Mouse (Mus musculus): Measurements from ENCODE around the gene Unc45b. TPM values are rescaled to one million over a fixed set of nuclear protein-coding genes. Genes with fewer than 3 reads are reported as not detected.
"Not testable (repeated sequence)": the region's sequence is repeated elsewhere in the genome, so short reads cannot be mapped to it uniquely, and the experiment has no call there.

The Unc45b gene
- total RNA-seq, 2 experiments from 2014 or later, result not detected

DNA sequence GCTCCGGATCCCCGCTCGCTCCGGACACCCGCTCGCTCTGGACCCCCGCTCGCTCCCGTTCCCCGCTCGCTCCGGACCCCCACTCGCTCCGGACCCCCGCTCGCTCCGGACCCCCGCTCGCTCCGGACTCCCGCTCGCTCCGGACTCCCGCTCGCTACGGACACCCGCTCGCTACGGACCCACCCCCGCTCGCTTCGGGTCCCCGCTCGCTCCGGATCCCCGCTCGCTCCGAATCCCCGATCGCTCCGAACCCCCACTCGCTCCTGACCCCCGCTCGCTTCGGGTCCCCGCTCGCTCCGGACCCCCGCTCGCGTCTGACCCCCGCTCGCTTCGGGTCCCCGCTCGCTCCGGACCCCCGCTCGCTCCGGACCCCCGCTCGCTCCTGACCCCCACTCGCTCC lies 20.8 kb downstream of the Unc45b start:
- ATAC-seq (replicated peaks; ENCODE audit: low FRiP score, low TSS enrichment, poor library complexity, severe bottlenecking), result not testable (repeated sequence)

DNA sequence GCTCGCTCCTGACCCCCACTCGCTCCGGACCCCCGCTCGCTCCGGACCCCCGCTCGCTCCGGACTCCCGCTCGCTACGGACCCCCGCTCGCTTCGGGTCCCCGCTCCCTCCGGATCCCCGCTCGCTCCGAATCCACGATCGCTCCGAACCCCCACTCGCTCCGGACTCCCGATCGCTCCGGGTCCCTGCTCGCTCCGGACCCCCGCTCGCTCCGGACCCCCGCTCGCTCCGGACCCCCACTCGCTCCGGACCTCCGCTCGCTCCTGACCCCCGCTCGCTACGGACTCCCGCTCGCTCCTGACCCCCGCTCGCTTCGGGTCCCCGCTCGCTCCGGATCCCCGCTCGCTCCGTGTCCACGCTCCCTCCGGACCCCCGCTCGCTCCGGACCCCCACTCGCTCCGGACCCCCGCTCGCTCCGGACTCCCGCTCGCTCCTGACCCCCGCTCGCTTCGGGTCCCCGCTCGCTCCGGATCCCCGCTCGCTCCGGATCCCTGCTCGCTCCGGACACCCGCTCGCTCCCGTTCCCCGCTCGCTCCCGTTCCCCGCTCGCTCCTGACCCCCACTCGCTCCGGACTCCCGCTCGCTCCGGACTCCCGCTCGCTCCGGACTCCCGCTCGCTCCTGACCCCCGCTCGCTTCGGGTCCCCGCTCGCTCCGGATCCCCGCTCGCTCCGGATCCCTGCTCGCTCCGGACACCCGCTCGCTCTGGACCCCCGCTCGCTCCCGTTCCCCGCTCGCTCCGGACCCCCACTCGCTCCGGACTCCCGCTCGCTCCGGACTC lies 21.5 kb downstream of the Unc45b start:
- not testable (repeated sequence) for ATAC-seq (replicated peaks; ENCODE audit: low FRiP score, low TSS enrichment, poor library complexity, severe bottlenecking)

DNA sequence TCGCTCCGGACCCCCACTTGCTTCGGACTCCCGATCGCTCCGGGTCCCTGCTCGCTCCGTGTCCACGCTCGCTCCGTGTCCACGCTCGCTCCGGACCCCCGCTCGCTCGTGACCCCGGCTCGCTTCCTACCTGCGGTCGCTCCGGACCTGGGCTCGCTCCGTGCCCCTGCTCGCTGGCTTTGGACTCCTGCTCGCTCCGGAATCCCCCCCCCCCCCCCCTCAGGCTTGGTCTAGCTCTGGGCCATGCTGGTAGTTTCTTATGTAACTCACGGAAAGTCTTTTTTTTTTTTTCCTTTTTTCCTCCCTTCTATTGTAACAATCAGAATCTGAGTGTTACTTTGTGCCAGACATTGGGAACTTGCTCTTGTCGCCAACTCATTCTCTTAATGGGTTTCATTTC lies 22.8 kb downstream of the Unc45b start:
- no peak for ATAC-seq (replicated peaks; ENCODE audit: low FRiP score, low TSS enrichment, poor library complexity, severe bottlenecking)

DNA sequence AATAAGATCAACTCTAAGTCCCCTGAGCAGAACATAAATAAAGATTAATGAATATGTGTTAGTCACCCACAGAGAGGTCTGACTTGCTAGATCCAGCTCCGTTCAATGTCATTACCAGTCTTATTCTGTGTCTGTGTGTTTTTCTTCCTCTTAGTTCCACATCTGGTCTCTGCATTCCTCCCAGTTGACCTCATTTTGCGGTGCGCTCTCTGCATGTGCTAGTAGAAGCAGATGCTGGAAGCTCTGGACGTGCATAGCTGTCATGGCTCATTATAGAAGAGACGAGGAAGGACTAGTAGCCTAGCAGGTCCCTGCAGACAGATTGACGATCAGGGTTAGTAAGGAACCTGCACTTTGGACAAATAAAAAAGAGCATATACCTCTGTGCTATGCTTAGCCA lies 33.0 kb downstream of the Unc45b start:
- no peak for ATAC-seq (replicated peaks; ENCODE audit: low FRiP score, low TSS enrichment, poor library complexity, severe bottlenecking)

DNA sequence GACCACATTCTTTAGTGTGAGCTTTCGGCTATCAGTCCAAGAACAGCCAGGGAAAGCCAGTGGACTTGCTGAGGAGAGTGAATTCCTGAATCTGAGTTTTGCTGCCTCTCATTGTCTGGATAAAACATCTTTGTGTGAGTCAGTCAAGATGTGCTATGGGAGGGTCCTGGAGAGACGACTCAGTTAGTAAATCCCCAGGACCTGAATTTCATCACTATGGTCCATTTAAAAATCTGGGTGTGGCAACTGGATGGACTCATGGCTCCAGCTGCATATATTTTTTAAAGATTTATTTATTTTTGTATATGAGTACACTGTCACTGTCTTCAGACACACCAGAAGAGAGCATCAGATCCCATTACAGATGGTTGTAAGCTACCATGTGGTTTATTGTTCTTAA lies 35.3 kb downstream of the Unc45b start:
- ATAC-seq (replicated peaks; ENCODE audit: low FRiP score, low TSS enrichment, poor library complexity, severe bottlenecking), result no peak

DNA sequence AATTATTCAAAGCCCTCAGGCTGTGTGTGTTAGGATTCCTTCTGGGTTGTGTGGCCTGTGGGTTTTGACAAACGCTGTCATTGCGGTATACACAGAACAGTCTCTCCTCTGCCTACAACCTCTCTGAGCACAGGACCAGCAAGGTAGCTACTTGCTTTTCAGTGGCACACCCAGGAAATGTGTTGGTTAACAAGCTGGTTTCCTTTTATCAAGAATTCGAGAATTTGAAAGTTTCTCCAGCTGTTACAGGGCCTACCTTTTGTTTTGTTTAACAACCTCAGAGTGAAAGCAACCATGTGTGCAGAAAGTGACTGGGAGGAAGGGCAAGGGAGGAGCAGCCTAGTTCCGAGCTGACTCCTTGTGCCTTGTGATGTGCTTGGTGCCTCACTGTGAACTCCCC lies 37.1 kb downstream of the Unc45b start:
- ATAC-seq (replicated peaks; ENCODE audit: low FRiP score, low TSS enrichment, poor library complexity, severe bottlenecking), result no peak

DNA sequence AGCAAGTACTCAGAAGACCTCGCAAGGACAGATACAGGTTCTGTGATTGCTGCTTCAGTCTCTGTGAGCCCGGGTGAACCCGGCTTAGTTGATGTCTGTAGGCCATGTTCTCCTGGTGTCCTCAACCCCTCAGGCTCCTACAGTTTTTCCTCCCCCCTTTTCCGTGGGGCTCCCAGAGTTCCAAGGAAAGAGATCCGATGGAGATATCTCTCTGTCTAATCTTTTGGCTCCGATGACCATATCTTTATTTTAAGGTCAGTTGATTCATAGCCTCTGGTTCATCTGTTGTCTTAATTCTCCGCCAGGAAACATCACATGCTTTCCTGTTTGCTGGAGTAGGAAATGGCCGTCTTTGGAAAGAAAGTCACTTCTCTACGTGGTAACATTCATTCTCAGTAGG lies 38.7 kb downstream of the Unc45b start:
- ATAC-seq (replicated peaks; ENCODE audit: low FRiP score, low TSS enrichment, poor library complexity, severe bottlenecking), result no peak

DNA sequence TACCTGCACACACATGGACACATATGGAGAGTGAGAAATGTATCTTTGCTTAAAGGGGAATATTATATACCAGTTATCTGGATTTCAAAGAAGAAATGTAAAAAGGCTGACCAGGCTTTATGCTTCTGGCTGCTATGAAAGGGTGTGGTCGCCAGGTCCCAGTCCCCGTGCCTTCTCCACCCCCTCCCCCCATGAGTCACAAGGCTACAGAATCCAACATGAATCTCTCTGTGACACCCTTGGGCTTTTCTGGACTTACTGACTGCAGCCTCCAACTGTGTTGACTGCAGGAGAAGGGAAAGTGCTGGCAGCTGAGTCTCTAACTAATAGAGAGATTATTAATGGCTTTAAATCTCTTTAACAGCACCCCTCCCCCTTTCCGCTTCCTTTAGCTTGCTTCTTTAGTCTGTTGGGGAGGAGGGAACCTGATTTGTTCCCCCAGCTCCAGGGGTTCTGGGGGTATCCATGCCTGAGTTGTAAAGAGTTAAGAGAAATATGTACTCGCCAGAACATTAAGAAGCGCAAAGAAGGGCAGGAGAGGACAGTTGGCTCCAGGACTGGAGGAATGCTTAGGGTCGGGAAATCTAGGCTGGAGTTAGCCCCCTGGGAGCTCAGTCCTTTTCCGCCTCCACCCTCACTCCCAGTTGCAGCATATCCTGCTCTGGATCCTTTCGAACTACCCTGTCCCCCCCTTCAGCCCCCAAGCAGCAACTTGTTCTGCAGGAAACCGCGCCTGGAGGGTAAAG lies 40.6 kb downstream of the Unc45b start, which contains the start of gene Slfn5:
Gene Slfn5, plus strand, starts transcription at position 614 of the 746 bp plus-strand sequence.
- ATAC-seq (replicated peaks; ENCODE audit: low FRiP score, low TSS enrichment, poor library complexity, severe bottlenecking), result no peak

DNA sequence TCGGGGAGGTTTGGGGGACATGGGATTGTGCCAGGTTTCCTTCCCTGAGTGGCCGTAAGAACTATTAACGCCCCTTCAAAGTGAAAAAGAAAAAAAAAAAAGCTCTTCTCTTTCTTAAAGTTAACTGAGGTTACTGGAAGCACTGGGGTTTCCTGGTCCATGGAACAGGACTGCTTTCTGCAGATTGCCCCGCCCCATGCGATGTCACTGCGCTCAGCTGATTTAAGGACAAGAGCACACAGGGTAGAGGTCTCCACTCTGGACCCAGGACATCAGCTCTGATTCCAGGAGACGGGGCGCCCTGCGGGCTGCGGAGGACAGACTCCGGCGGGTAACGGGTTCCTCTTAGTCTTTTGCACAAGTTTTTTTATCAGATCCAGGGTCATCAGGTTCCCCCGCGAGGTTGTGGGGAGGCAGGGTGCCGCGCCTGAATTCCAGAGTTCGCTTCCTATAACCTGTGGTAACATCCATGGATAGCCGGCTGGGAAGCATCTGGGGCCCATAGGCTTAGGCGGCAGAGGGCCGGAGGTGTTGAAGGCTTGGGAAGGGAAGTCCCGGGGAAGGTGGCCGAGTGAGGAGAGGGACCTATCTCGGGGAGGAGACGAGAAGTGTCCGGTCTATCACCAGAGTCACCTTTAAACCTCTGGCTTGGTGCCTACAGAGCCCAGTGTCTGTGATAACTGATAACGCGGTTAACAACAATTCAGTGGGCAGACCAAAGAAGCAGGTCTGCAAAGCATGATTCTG lies 41.7 kb downstream of the Unc45b start:
- ATAC-seq (replicated peaks; ENCODE audit: low FRiP score, low TSS enrichment, poor library complexity, severe bottlenecking), result peak; percentile 64

DNA sequence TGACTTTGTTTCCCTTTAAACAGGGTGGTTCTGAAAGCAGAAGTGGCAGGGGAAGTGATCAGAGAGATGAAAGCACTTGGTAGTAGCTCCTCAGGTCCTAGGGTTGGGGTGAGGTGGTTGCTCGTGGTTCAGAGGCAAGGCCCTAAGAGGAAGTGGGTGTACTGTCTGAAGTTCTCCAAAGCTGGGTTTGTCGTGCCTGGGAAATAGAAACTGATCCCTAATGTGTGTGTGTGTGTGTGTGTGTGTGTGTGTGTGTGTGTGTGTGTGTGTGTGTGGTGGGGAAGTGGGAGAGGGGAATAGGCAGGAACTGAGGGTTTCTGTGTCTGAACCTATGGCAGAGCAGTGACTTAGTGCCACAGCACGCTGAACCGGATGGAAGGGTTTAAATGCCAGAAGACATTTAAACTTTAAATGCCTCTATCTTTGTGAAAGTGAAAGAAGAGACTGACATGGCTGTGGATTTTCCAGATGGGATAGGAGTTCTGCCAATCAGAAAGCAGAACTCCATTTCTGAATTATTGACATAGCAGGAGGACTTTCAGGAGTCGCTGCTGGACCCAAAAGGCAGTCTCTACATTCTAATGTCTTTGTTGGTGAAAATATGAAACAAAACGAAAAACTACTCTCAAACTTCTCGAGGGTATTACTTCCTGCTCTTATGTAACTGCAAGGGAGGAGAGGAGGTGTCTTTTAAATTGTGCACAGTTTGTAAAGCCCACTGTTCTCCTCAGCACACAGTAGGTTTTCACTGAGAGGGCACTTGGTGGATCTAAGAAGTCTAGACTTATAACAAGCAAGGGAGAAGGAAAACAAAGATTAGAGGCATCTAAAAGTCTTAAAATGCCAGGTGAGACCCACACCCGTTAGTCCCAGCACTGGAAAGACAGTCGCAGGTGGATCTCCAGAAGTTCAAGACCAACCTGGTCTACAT lies 42.5 kb downstream of the Unc45b start:
- ATAC-seq (replicated peaks; ENCODE audit: low FRiP score, low TSS enrichment, poor library complexity, severe bottlenecking), result peak; percentile 63

DNA sequence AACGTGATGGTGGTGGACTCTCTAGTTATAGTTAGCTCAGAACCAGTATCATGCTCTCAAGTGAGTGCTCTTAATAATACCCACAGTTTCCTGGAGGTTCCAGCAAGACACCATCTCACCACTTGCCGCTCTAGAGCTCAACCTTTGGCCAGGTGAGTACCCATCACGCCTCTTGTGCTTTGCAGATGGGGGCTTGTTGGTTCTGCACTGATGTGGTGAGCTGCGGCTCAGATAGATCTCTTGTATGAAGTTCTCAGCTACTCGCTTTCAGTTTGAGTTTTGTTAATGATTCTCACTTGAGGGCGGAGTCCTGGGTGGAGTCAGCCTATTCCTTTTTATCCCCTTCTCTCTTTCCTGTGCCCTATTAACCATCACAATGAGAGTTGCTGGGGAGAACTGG lies 44.3 kb downstream of the Unc45b start:
- no peak for ATAC-seq (replicated peaks; ENCODE audit: low FRiP score, low TSS enrichment, poor library complexity, severe bottlenecking)

DNA sequence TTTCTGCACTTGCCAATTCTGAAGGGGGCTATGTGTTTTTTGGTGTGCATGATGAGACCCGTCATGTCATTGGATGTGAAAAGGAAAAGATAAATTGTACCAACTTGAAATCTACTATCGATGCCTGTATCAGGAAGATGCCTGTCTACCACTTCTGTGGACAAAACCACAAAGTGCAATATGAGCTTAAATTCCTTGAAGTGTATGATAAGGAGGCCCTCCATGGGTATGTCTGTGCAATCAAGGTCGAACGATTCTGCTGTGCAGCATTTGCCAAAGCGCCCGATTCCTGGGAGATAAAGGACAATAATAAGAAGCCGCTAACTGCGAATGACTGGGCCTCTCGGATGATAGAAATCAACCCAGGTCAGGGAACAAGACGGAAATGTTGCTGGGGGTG lies 46.6 kb downstream of the Unc45b start:
- no peak for ATAC-seq (replicated peaks; ENCODE audit: low FRiP score, low TSS enrichment, poor library complexity, severe bottlenecking)

DNA sequence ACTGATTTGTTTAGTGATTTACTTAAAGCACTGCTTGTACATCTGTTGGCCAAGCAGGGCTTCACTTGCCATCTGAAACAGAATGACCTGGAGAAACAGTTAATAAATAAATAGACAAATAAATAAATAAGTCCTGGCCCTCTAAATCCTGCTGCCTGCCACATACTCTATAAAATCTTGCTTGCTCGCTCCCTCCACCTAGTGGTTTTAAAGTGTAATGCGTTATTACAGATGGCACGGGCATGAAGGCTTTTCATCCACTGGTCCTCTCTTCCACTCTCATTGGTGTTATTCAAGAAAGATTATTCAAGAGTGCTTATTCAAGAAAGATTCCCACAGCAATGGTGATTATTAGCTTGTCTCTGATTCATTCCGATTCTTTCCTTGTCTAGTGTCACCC lies 49.3 kb downstream of the Unc45b start:
- ATAC-seq (replicated peaks; ENCODE audit: low FRiP score, low TSS enrichment, poor library complexity, severe bottlenecking), result peak; percentile 82; the same call in 1 of the 2 replicates

DNA sequence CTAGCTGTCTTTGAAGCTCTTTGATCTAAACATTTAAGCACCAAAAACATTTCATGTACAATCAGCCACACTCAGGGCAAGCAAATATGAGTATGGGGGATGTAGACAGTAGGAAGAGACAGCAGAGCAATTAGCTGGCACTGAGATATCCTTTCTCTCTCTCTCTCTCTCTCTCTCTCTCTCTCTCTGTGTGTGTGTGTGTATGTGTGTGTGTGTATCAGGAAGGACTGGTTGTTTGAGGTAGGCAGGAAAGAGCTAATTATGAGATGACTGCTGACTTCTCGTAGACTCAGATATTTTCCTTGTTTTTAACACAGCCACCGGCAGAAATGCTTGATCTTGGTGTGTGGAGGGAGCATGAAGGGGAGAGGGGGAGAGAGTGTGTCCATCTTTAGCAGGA lies 51.4 kb downstream of the Unc45b start:
- no peak for ATAC-seq (replicated peaks; ENCODE audit: low FRiP score, low TSS enrichment, poor library complexity, severe bottlenecking)

DNA sequence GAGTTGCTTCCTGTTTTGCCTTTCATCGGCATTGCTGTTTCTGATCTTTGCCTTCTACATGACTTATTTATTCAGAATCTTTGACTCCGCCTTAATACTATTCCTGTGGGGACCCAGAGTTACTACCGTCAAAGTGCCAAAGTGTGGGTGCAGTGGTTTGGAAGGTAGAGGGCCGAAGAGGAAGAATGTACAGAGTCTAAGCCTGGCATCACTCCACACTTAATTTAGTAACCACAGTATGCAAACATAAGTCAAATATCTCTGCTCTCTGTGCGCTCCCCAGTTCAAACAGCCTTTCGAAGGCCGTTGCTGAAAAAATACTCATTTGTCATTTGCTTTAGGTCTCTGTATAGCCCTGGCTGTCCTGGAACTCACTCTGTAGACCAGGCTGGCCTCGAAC lies 51.9 kb downstream of the Unc45b start:
- no peak for ATAC-seq (replicated peaks; ENCODE audit: low FRiP score, low TSS enrichment, poor library complexity, severe bottlenecking)

DNA sequence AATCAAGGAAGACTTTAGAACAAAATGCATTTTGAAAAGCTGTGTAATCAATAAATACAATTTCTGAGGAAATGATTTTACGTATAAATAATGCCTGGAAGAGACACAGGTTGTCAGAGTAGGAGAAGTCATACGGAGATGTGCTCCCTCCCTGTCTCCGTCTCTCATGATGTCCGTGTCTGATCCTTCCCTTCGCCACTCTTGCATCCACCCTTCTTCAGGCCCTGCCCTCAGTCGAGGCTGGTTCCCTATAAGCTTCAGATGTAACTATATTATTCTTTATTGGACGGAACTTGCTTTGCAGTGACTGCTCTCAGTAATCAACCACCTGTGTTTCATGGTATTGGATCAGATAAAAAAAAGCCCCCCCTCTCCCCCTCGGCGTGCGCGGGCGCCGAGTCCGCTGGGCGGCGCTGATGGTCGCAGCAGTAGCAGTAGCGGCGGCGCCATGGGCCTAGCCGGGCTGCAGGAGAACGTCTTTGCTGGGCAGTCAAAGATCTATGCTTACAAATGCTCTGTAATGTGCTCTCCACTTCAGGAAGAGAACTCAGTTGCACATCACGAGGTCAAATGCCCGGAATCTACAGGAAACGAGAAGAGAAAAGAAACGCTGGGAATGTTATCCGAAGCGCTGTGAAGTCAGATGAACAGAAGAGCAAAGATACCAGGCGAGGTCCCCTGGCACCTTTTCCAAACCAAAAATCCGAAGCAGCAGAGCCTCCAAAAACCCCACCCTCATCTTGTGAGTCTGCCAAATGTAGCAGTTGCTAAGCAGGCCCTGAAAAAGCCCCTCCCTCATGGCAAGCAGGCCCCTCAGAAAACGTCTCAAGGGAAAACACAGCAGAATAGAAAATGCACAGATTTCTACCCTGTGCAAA lies 60.6 kb downstream of the Unc45b start:
- ATAC-seq (replicated peaks; ENCODE audit: low FRiP score, low TSS enrichment, poor library complexity, severe bottlenecking), result peak; percentile 57

DNA sequence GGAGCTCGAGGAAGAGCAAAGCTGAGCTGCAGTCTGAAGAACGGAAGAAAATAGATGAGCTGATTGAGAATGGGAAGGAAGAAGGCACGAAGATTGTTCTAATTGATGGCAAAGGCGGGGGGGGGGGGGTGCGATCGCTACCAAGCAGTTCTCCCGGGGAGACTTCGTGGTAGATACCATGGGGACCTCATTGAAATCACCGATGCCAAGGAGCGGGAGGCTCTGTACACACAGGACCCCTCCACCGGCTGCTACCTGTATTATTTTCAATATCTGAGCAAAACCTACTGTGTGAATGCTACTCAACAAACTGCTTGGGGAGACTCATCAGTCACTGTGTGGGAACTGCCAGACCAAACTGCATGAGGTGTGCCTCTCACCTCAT lies 61.2 kb downstream of the Unc45b start:
- ATAC-seq (replicated peaks; ENCODE audit: low FRiP score, low TSS enrichment, poor library complexity, severe bottlenecking), result no peak

DNA sequence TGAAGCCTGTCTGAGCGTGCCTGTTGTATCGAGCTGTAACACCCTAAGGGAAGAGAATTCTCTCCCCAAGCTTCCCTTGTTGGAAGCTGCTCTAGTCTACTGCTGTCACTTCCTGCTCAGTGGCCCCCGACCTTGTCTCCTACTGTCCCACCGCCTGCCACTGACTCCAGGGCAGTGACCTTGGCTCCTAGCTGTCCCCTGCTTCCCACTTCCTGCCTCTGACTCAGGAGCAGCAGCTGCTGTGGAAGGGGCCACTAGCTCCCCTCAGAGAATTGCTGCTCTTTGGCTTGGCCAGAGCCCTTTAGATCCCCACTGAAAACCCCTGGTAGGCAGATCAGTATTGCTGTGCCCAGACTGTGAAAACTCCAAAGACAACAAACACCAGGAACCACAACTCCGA lies 63.6 kb downstream of the Unc45b start:
- no peak for ATAC-seq (replicated peaks; ENCODE audit: low FRiP score, low TSS enrichment, poor library complexity, severe bottlenecking)
